Mouse (Mus musculus) colon, adult 2 months (tissue): ENCODE results near the gene Nup210l. TPM values are rescaled to one million over a fixed set of nuclear protein-coding genes. Genes with fewer than 3 reads are reported as not detected.

Experiments
- polyA plus RNA-seq: library from polyadenylated mRNA; depleted of rRNA; stranded (reverse); fragments of >200 nt; gene quantifications from 2 replicates; pipeline ENCODE4 v1.2.3, GENCODE M21; 2012; rRNA removed

The Nup210l gene
- polyA plus RNA-seq, result 0.16 and 0.33 TPM in 2 replicates

GRCm38 (mm10) chr3:90103938-90104337 is at the start of gene Nup210l:
TSS of gene Nup210l (plus strand) at chr3:90104132.

GRCm38 (mm10) chr3:90072294-90072693 is 31.6 kb upstream of the Nup210l start, which contains the start of gene Tpm3:
TSS of gene Tpm3 (plus strand) at chr3:90072649.

GRCm38 (mm10) chr3:90213377-90213866 is 109.5 kb downstream of the Nup210l start, which contains the start of the genes Rps27 and Rab13:
TSS of gene Rps27 (minus strand) at chr3:90213651.
TSS of gene Rab13 (plus strand) at chr3:90213695.

GRCm38 (mm10) chr3:90231507-90232333 is 127.8 kb downstream of the Nup210l start, which contains the start of gene Jtb:
TSS of gene Jtb (plus strand) at chr3:90231597.

GRCm38 (mm10) chr3:90242984-90243775 is 139.2 kb downstream of the Nup210l start, which contains the start of gene Creb3l4:
TSS of gene Creb3l4 (minus strand) at chr3:90243512.

GRCm38 (mm10) chr3:90247960-90248745 is 144.2 kb downstream of the Nup210l start, which contains the start of gene Slc39a1:
TSS of gene Slc39a1 (plus strand) at chr3:90248172.

GRCm38 (mm10) chr3:90253653-90254418 is 149.9 kb downstream of the Nup210l start, which contains the start of gene Crtc2:
TSS of gene Crtc2 (plus strand) at chr3:90254163.

Other genes with a start within 250 kb of the Nup210l start
- gene Il6ra, start 190.9 kb upstream of the Nup210l start, polyA plus RNA-seq, result 6.9 and 7.0 TPM in 2 replicates
- gene Atp8b2, start 140.6 kb upstream of the Nup210l start, polyA plus RNA-seq, result 16.1 and 22.6 TPM in 2 replicates
- gene Hax1, start 105.4 kb upstream of the Nup210l start, polyA plus RNA-seq, result 18.0 and 23.4 TPM in 2 replicates
- 16.8 and 21.8 TPM in 2 replicates for gene 4933434E20Rik, start 52.5 kb upstream of the Nup210l start, polyA plus RNA-seq
- gene Ubap2l, start 51.5 kb upstream of the Nup210l start, polyA plus RNA-seq, result 64.1 and 73.2 TPM in 2 replicates
- gene Tpm3, start 31.5 kb upstream of the Nup210l start, polyA plus RNA-seq, result 88.0 and 102 TPM in 2 replicates
- gene Rps27, start 109.5 kb downstream of the Nup210l start, polyA plus RNA-seq, result 535 and 754 TPM in 2 replicates
- gene Rab13, start 109.6 kb downstream of the Nup210l start, polyA plus RNA-seq, result 6.4 and 7.3 TPM in 2 replicates
- gene Jtb, start 127.5 kb downstream of the Nup210l start, polyA plus RNA-seq, result 106 and 118 TPM in 2 replicates
- gene Creb3l4, start 139.4 kb downstream of the Nup210l start, polyA plus RNA-seq, result 37.6 and 37.8 TPM in 2 replicates
- gene Slc39a1, start 144.0 kb downstream of the Nup210l start, polyA plus RNA-seq, result 111 and 113 TPM in 2 replicates
- 39.7 and 47.5 TPM in 2 replicates for gene Crtc2, start 150.0 kb downstream of the Nup210l start, polyA plus RNA-seq
- 11.9 and 15.7 TPM in 2 replicates for gene Dennd4b, start 161.1 kb downstream of the Nup210l start, polyA plus RNA-seq
- 12.9 and 16.4 TPM in 2 replicates for gene Gatad2b, start 189.0 kb downstream of the Nup210l start, polyA plus RNA-seq